Mouse (Mus musculus) spleen, adult 2 months (tissue): ENCODE results near the gene Zfp335. TPM values are rescaled to one million over a fixed set of nuclear protein-coding genes. Genes with fewer than 3 reads are reported as not detected.
"Not testable (repeated sequence)": the region's sequence is repeated elsewhere in the genome, so short reads cannot be mapped to it uniquely, and the experiment has no call there.

ENCODE experiments used
- DNase-seq, 2 experiments: peaks; one replicate each; pipeline versions ENCODE4 v3.0.0 to v3.0.0-alpha.2; 2012 to 2021; ENCODE audit warnings: low spot score in 2 of 2, low read depth in 1 of 2
- H3K27ac ChIP-seq: fragments of 200-500 bp; 2 replicates; pipeline ENCODE4 v1.5.1; 2012; ENCODE audit warnings: low read length, inconsistent platforms; ENCODE audit not compliant: insufficient read depth
- H3K27me3 ChIP-seq: fragments of 200-500 bp; 2 replicates; pipeline ENCODE4 v1.6.1; 2012; ENCODE audit warnings: mild to moderate bottlenecking, moderate library complexity, low read length, inconsistent platforms; ENCODE audit not compliant: control insufficient read depth, insufficient read depth
- H3K36me3 ChIP-seq: fragments of 200-500 bp; 2 replicates; pipeline ENCODE4 v1.6.1; 2012; ENCODE audit warnings: mild to moderate bottlenecking, low read length, inconsistent platforms; ENCODE audit not compliant: control insufficient read depth, insufficient read depth
- H3K4me1 ChIP-seq: fragments of 200-500 bp; 2 replicates; pipeline ENCODE4 v1.6.1; 2011; ENCODE audit warnings: inconsistent platforms; ENCODE audit not compliant: control insufficient read depth, insufficient read depth, insufficient read length
- H3K4me3 ChIP-seq: fragments of 200-500 bp; 2 replicates; pipeline ENCODE4 v1.5.1; 2011; ENCODE audit warnings: mild to moderate bottlenecking, inconsistent platforms; ENCODE audit not compliant: insufficient read depth, insufficient read length; ENCODE audit errors: extremely low read depth
- CTCF ChIP-seq: fragments of 200-500 bp; IDR thresholded peaks from 2 replicates; pipeline ENCODE4 v1.5.1; 2011; ENCODE audit warnings: mild to moderate bottlenecking, inconsistent platforms; ENCODE audit not compliant: insufficient read depth, insufficient read length, insufficient replicate concordance; ENCODE audit errors: extremely low read depth
- POLR2A ChIP-seq: fragments of 200-500 bp; IDR thresholded peaks from 2 replicates; pipeline ENCODE4 v1.6.1; 2011; ENCODE audit warnings: low read depth, low read length, inconsistent platforms
- WGBS: fragments of 180-500 bp; shearing (Covaris S2); methylation state at CpG from one replicate; pipeline ENCODE4 v1.1.7; 2018; 5-methylcytosine and 5-hydroxymethylcytosine counted together
- polyA plus RNA-seq: library from polyadenylated mRNA; depleted of rRNA; stranded (reverse); fragments of >200 nt; gene quantifications from 2 replicates; pipeline ENCODE4 v1.2.3, GENCODE M21; 2012

The Zfp335 gene
- polyA plus RNA-seq, 1 experiment, result 37.8 TPM

GRCm38 (mm10) chr2:164878509-164879227 lies 32.9 kb downstream of the Zfp335 start:
- peak in 1 of 2 experiments; percentile 45 for DNase-seq
- H3K4me3 ChIP-seq, result peak overlapping the region; percentile 96
- H3K4me1 ChIP-seq, result peaks cover 13% of the 10 kb centered on the region; the same call in 1 of the 2 replicates
- TF ChIP-seq CTCF (no peak), POLR2A (no peak; the same call in 1 of the 2 replicates)
- H3K36me3 ChIP-seq, result peaks cover 2% of the 10 kb centered on the region; the same call in 1 of the 2 replicates
- under 1% methylated on average over 28 of the region's 28 CpGs for WGBS
- peak overlapping the region; percentile 84 for H3K27ac ChIP-seq
- no peaks in the 10 kb centered on the region for H3K27me3 ChIP-seq

- not testable (repeated sequence) for H3K4me3 ChIP-seq, H3K36me3 ChIP-seq, H3K27me3 ChIP-seq, DNase-seq
- WGBS, result 71% methylated on average over 11 of the region's 11 CpGs
- Histone ChIP-seq H3K4me1 (peaks cover 13% of the 10 kb centered on the region; the same call in 1 of the 2 replicates), H3K27ac (peak overlapping the region; percentile 84; the same call in 1 of the 2 replicates)
These were observed 34.0 kb downstream of the Zfp335 start for GRCm38 (mm10) chr2:164877376-164878215.

GRCm38 (mm10) chr2:164875648-164876047 lies 35.9 kb downstream of the Zfp335 start:
- WGBS, result 65% methylated on average over 2 of the region's 2 CpGs
- H3K27me3 ChIP-seq, H3K27ac ChIP-seq, H3K4me3 ChIP-seq, DNase-seq, H3K36me3 ChIP-seq: not testable (repeated sequence)
- peaks cover 12% of the 10 kb centered on the region; the same call in 1 of the 2 replicates for H3K4me1 ChIP-seq

GRCm38 (mm10) chr2:164874239-164874769 lies 37.3 kb downstream of the Zfp335 start:
- TF ChIP-seq CTCF (no peak), POLR2A (no peak)

GRCm38 (mm10) chr2:164873621-164874020 lies 37.9 kb downstream of the Zfp335 start:
- no peak overlapping the region for H3K27ac ChIP-seq
- 63% methylated on average over 3 of the region's 3 CpGs for WGBS
- H3K4me3 ChIP-seq, result no peak overlapping the region
- H3K27me3 ChIP-seq, result no peaks in the 10 kb centered on the region
- no peaks in the 10 kb centered on the region for H3K36me3 ChIP-seq
- DNase-seq, result no peak
- H3K4me1 ChIP-seq, result peaks cover 12% of the 10 kb centered on the region; the same call in 1 of the 2 replicates
- no peak for TF ChIP-seq CTCF
- no peak for TF ChIP-seq POLR2A

More at GRCm38 (mm10) chr2:164874239-164874769, 37.3 kb downstream of the Zfp335 start:
- no peak for DNase-seq
- H3K4me3 ChIP-seq, result no peak overlapping the region
- H3K27ac ChIP-seq, result no peak overlapping the region; the same call in 1 of the 2 replicates
- 50% methylated on average over 1 of the region's 1 CpGs for WGBS
- peaks cover 11% of the 10 kb centered on the region; the same call in 1 of the 2 replicates for H3K4me1 ChIP-seq
- no peaks in the 10 kb centered on the region for H3K36me3 ChIP-seq
- H3K27me3 ChIP-seq, result no peaks in the 10 kb centered on the region

- no peaks in the 10 kb centered on the region for H3K36me3 ChIP-seq
- H3K4me3 ChIP-seq, result no peak overlapping the region
- DNase-seq, result no peak
- peaks cover 11% of the 10 kb centered on the region; the same call in 1 of the 2 replicates for H3K4me1 ChIP-seq
- no peaks in the 10 kb centered on the region for H3K27me3 ChIP-seq
- TF ChIP-seq CTCF (no peak), POLR2A (no peak)
- no peak overlapping the region for H3K27ac ChIP-seq
- WGBS, result 72% methylated on average over 6 of the region's 6 CpGs
These were observed 39.8 kb downstream of the Zfp335 start for GRCm38 (mm10) chr2:164871602-164872303.
